Mouse (Mus musculus): Measurements from ENCODE around the gene Lrrc25.

- no peak for TF ChIP-seq HCFC1 (IDR thresholded peaks at IDR 0.05; ENCODE audit: borderline replicate concordance, insufficient read depth, low read length)
- no peak for TF ChIP-seq MAFK (IDR thresholded peaks at IDR 0.05; ENCODE audit: insufficient read depth, low read depth, low read length)
These were observed 47.7 kb downstream of the Lrrc25 start for GRCm38 (mm10) chr8:70663691-70664090.

Measured in ES-E14 (cell line).